Mouse (Mus musculus) CD8-positive naive resting alpha-beta T cell, adult 2 months (primary cell): ENCODE results near the gene Dmrtc1c2.
"Not testable (repeated sequence)": the region's sequence is repeated elsewhere in the genome, so short reads cannot be mapped to it uniquely, and the experiment has no call there.

ENCODE experiments used
- DNase-seq, 2 experiments: peaks; one replicate each; pipeline ENCODE4 v3.0.0; 2022; ENCODE audit warnings: low read depth in 2 of 2, low spot score in 2 of 2

The Dmrtc1c2 gene

DNA sequence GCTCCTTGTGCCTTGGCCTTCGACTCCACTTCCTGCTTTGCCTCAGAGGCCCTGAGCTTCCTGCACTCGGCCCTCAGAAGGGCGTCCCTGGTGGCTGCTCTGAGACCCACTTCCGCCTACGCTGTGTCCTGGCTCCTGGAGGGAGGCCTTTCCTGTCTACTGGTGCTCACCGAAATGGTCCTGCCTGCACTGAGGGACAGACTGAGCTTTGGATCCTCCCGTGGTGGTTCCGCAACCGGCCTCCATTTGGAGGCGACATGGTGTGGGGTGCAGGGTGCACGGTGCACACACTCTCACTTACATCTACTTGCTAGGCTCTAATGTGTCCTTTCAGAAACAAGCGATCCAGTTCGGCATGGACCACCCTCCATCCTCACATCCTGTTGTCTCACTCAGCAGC is at the start of gene Dmrtc1c2:
Gene Dmrtc1c2 (minus strand): TSS at position 101 of the 400 bp plus-strand sequence.
- DNase-seq = not testable (repeated sequence)

DNA sequence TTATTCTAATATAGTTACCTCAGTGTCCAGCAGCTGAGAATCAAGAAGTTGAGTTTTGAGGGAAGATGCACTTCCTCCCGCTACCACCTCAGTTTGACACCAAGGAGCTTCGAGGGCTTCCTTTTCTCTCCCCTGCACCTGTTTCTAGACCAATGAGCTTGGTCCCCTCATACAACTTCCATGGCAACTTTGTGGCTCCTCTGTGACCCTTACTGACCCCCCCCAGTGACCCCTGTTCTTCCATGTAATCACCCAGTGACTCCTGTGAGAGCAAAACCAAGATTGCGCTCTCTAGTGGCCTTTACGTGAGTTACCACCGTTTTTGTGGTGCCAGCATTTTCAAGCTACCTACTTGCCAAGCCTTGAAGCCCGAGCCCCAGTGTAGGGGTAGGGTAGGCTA is 13.5 kb upstream of the Dmrtc1c2 start, which contains the start of gene 1700031F05Rik:
Gene 1700031F05Rik (minus strand): TSS at position 101 of the 400 bp plus-strand sequence.
- DNase-seq = no peak

DNA sequence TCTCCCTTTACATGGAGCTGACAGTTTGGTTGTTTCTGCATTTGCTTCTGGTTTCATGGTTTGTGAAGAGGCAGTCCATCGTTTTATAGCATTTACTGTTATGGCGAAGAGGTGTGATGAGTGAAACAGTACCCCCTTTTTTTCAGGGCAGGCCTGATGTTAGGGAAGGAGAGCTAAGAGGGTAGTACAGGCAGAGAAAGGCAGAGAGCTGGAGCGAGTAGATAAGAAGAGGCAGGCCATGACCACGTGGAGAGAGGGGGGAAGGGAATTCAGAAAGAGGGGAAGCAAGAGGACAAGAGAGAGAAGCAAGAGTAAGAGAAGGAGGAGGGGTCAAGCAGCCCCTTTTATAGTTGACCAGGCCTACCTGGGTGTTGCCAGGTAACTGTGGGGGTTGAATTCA is 42.1 kb downstream of the Dmrtc1c2 start:
- no peak for DNase-seq

- DNase-seq = not testable (repeated sequence)
Observed at GRCm38 (mm10) chrX:102802663-102803062, 51.8 kb downstream of the Dmrtc1c2 start, which contains the start of gene Dmrtc1c1. TSS of gene Dmrtc1c1 (plus strand) at chrX:102802963.
